Mouse (Mus musculus) stomach, postnatal 0 days (tissue): ENCODE results near the gene Aurkb. TPM values are rescaled to one million over a fixed set of nuclear protein-coding genes. Genes with fewer than 3 reads are reported as not detected.

ENCODE experiments used
- ATAC-seq: fragments of 200-750 bp; cut with Nextera tagmentation; 2 replicates; pipeline ENCODE4 v1.8.0; 2017; ENCODE audit not compliant: low FRiP score, low TSS enrichment
- DNase-seq: peaks from one replicate; pipeline ENCODE4 v3.0.0-alpha.2; 2016; ENCODE audit warnings: low spot score
- H3K27ac ChIP-seq: fragments of 300-500 bp; sonication (generic); replicated peaks from 2 replicates; pipeline ENCODE4 v1.5.1; 2014; ENCODE audit warnings: mild to moderate bottlenecking, control low read depth
- H3K27me3 ChIP-seq: fragments of 300-500 bp; sonication (generic); 2 replicates; pipeline ENCODE4 v1.6.1; 2014; ENCODE audit warnings: low read length; ENCODE audit not compliant: control insufficient read depth, insufficient read depth
- H3K36me3 ChIP-seq: fragments of 300-500 bp; sonication (generic); 2 replicates; pipeline ENCODE4 v1.6.1; 2014; ENCODE audit warnings: low read length, mixed read lengths; ENCODE audit not compliant: control insufficient read depth, insufficient read depth
- H3K4me1 ChIP-seq: fragments of 300-500 bp; sonication (generic); replicated peaks from 2 replicates; pipeline ENCODE4 v1.6.1; 2014; ENCODE audit warnings: antibody characterized with exemption; ENCODE audit not compliant: control insufficient read depth, insufficient read depth
- H3K4me2 ChIP-seq: fragments of 300-500 bp; sonication (generic); replicated peaks from 2 replicates; pipeline ENCODE4 v1.6.1; 2014; ENCODE audit warnings: low read depth, mild to moderate bottlenecking, control low read depth, moderate library complexity
- H3K4me3 ChIP-seq: fragments of 300-500 bp; sonication (generic); 2 replicates; pipeline ENCODE4 v1.5.1; 2014; ENCODE audit warnings: low read depth, low read length, control low read depth
- H3K9ac ChIP-seq: fragments of 300-500 bp; sonication (generic); 2 replicates; pipeline ENCODE4 v1.6.1; 2014; ENCODE audit warnings: mild to moderate bottlenecking, low read length, control low read depth, mixed read lengths
- H3K9me3 ChIP-seq: fragments of 300-500 bp; sonication (generic); 2 replicates; pipeline ENCODE4 v1.6.1; 2016; ENCODE audit warnings: low read length; ENCODE audit not compliant: control insufficient read depth
- CTCF ChIP-seq: IDR thresholded peaks from 2 replicates; pipeline ENCODE4 v1.5.1; 2016; ENCODE audit warnings: antibody characterized with exemption, low read depth, mild to moderate bottlenecking, moderate library complexity
- EP300 ChIP-seq: optimal IDR thresholded peaks from 2 replicates; pipeline ENCODE3; 2016; ENCODE audit warnings: antibody characterized with exemption
- WGBS: fragments of 180-500 bp; shearing (Covaris S2); extraction: QIAGEN DNeasy Blood & Tissue Kit; methylation state at CpG from one replicate; pipeline ENCODE4 v1.1.7; 2014; 5-methylcytosine and 5-hydroxymethylcytosine counted together
- polyA plus RNA-seq: library from polyadenylated mRNA; unstranded; fragments of >200 nt; fragmentation: Nextera tagmentation; extraction: Ambion mirVana; gene quantifications from 2 replicates; pipeline ENCODE4 v1.2.1, GENCODE M21; 2015

Gene Aurkb
- polyA plus RNA-seq, 1 experiment from 2014 or later, result 34.0 TPM

GRCm38 (mm10) chr11:69096987-69097900 is 51.8 kb downstream of the Aurkb start:
- Histone ChIP-seq H3K27ac (peak overlapping the region; percentile 100), H3K4me1 (peaks cover 8% of the 10 kb centered on the region), H3K4me2 (peak overlapping the region; percentile 70), H3K9ac (peak overlapping the region; percentile 99), H3K36me3 (peaks cover 22% of the 10 kb centered on the region), H3K27me3 (no peaks in the 10 kb centered on the region), H3K9me3 (no peaks in the 10 kb centered on the region), H3K4me3 (peak overlapping the region; percentile 91)
- ATAC-seq, result peak; percentile 67
- peak; percentile 99 for DNase-seq
- WGBS, result under 1% methylated on average over 29 of the region's 29 CpGs
- TF ChIP-seq EP300 (peak; percentile 99), CTCF (no peak)

DNA sequence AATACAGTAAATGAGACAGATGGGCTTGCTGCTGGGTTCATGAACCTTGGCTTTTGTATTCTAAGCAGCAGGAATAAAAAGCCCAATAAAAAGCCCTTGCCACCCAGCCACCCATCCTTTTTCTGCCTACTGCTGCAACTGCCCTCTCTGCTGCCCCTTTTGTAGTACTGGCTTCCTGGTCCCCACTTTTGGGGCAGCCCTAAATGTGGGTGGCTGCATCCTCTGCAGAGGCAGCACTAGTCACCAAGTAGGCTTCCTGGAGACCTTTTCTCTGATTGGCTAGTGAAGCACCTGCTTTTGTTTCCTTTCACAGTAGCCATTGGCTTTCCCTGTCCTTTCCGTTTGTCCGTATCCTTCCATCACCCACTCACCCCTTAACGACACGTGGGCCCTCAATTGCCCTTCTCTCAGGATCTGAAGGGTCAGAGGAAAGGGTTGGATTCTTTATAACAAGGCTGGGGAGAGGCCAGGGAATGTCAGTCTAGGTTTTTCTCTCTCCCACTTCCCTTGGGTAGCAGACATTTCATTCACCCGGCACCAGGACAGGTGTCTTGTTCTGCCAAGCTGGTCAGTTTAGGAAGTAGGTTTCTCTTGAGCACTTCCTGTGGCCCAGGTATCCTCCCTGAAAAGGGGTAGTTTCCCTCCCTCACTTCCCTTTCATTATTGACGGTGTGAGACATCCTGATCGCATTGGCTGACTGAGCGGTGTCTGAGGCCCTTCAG is 52.8 kb downstream of the Aurkb start:
- Histone ChIP-seq H3K4me2 (peak overlapping the region; percentile 70), H3K9ac (peak overlapping the region; percentile 78), H3K27ac (peak overlapping the region; percentile 100), H3K36me3 (peaks cover 31% of the 10 kb centered on the region), H3K4me3 (peak overlapping the region; percentile 91), H3K9me3 (no peaks in the 10 kb centered on the region), H3K27me3 (no peaks in the 10 kb centered on the region), H3K4me1 (peaks cover 8% of the 10 kb centered on the region)
- no peak for DNase-seq
- WGBS, result 27% methylated on average over 8 of the region's 8 CpGs
- no peak for ATAC-seq
- TF ChIP-seq CTCF (no peak), EP300 (no peak)

DNA sequence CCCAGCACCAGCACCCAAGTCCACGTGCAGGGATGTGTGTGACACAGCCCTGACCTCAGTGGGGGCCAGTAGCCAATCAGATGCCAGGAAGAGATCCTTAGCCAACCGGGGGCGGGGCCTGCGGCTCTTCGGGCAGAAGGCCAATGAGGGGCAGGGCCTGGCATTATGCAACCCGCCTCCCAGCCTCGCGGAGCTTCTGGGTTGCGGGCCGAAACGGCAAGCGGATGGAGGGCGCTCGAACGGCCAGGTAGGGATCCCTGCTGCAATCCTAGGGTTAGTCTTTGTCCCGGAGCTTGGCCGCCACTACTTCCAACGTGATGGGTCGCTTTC is 53.3 kb downstream of the Aurkb start:
- ATAC-seq, result peak; percentile 46
- peaks cover 36% of the 10 kb centered on the region for H3K36me3 ChIP-seq

GRCm38 (mm10) chr11:69099177-69099914 is 53.9 kb downstream of the Aurkb start:
- DNase-seq (peak; percentile 72), ATAC-seq (no peak)
- Histone ChIP-seq H3K4me1 (peaks cover 8% of the 10 kb centered on the region), H3K4me3 (peak overlapping the region; percentile 91), H3K27me3 (no peaks in the 10 kb centered on the region), H3K4me2 (peak overlapping the region; percentile 70), H3K9me3 (no peaks in the 10 kb centered on the region), H3K36me3 (peaks cover 43% of the 10 kb centered on the region), H3K27ac (peak overlapping the region; percentile 100), H3K9ac (peak overlapping the region; percentile 77)
- TF ChIP-seq CTCF, result no peak
- TF ChIP-seq EP300, result peak; percentile 77
- 2% methylated on average over 22 of the region's 22 CpGs for WGBS

More for the DNA sequence above, 53.3 kb downstream of the Aurkb start:
- DNase-seq, result peak; percentile 98
- Histone ChIP-seq H3K4me3 (peak overlapping the region; percentile 91), H3K9ac (peak overlapping the region; percentile 78), H3K4me1 (peaks cover 8% of the 10 kb centered on the region), H3K4me2 (peak overlapping the region; percentile 70), H3K9me3 (no peaks in the 10 kb centered on the region), H3K27ac (peak overlapping the region; percentile 100), H3K27me3 (no peaks in the 10 kb centered on the region)
- WGBS, result under 1% methylated on average over 19 of the region's 19 CpGs
- TF ChIP-seq EP300 (no peak), CTCF (peak; percentile 22; the same call in 1 of the 2 replicates)

DNA sequence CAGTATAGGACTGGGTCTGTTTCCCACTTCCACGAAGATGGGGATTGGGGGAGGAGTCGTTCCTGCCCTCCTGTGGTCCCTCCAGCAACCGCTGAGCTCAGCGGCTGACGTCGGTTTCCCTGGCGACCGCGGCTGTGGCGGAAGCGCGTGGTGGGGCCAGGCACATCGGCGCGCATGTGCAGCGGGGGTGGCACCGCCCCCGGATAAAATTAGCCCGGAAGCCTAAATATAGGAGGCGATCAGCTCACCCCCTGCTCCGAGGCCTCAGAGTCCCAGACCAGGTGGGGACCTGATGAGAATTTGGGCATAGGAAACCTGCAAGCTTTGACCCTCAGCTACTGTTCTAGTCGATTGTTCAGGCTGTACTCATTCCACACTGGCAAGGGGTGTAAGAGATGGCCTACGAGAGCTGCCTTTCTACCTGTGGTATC is 54.5 kb downstream of the Aurkb start:
- peak overlapping the region; percentile 100 for H3K27ac ChIP-seq
- H3K9me3 ChIP-seq, result no peaks in the 10 kb centered on the region
- H3K36me3 ChIP-seq, result peaks cover 48% of the 10 kb centered on the region
- ATAC-seq (peak; percentile 5; the same call in 1 of the 2 replicates), DNase-seq (peak; percentile 91)
- peak overlapping the region; percentile 91 for H3K4me3 ChIP-seq
- peak overlapping the region; percentile 77 for H3K9ac ChIP-seq
- H3K4me1 ChIP-seq, result peaks cover 8% of the 10 kb centered on the region
- no peak for TF ChIP-seq EP300
- TF ChIP-seq CTCF, result peak; percentile 51
- H3K4me2 ChIP-seq, result peak overlapping the region; percentile 70
- H3K27me3 ChIP-seq, result no peaks in the 10 kb centered on the region
- under 1% methylated on average over 23 of the region's 23 CpGs for WGBS
